Mouse (Mus musculus) gastrocnemius, postnatal 14 days (tissue): ENCODE data around the gene Ankrd35. TPM values are rescaled to one million over a fixed set of nuclear protein-coding genes. Genes with fewer than 3 reads are reported as not detected.
"Not testable (repeated sequence)": the region's sequence is repeated elsewhere in the genome, so short reads cannot be mapped to it uniquely, and the experiment has no call there.

Experiments
- DNase-seq: peaks from one replicate; pipeline ENCODE4 v3.0.0; 2021; ENCODE audit warnings: mixed read lengths
- intact Hi-C: fragments of 180-260 bp; cut with DNase I; formaldehyde crosslinking; loops from one replicate; pipeline ENCODE4 v1.15.1; 2025; ENCODE audit warnings: low total_unique reads
- total RNA-seq, 2 experiments: library from RNA; stranded (reverse); gene quantifications; 2 replicates each; pipeline ENCODE4 v1.2.3; 2021

Ankrd35 gene
- total RNA-seq, 2 experiments from 2014 or later, result 1.0 to 2.3 TPM

- DNase-seq, result no peak
- intact Hi-C loops, result no loop called here
Measured at GRCm38 (mm10) chr3:96667316-96667715, 2.6 kb upstream of the Ankrd35 start.

GRCm38 (mm10) chr3:96668424-96669067 is 1.4 kb upstream of the Ankrd35 start:
- no peak for DNase-seq
- intact Hi-C loops, result no loop called here

- no peak for DNase-seq
- intact Hi-C loops, result no loop called here
Measured at GRCm38 (mm10) chr3:96671519-96671918, 1.6 kb downstream of the Ankrd35 start.

GRCm38 (mm10) chr3:96673514-96673913 is 3.6 kb downstream of the Ankrd35 start:
- DNase-seq, result no peak
- intact Hi-C loops, result no loop called here

- intact Hi-C loops, result no loop called here
- no peak for DNase-seq
Measured at GRCm38 (mm10) chr3:96674442-96674841, 4.5 kb downstream of the Ankrd35 start.

- no peak for DNase-seq
- intact Hi-C loops, result no loop called here
Measured at GRCm38 (mm10) chr3:96675171-96675570, 5.2 kb downstream of the Ankrd35 start.

GRCm38 (mm10) chr3:96675690-96676089 is 5.8 kb downstream of the Ankrd35 start:
- no peak for DNase-seq
- intact Hi-C loops, result no loop called here

- no peak for DNase-seq
- intact Hi-C loops, result no loop called here
Measured at GRCm38 (mm10) chr3:96678456-96678855, 8.5 kb downstream of the Ankrd35 start.

GRCm38 (mm10) chr3:96679159-96679674 is 9.3 kb downstream of the Ankrd35 start:
- no peak for DNase-seq
- intact Hi-C loops, result no loop called here

GRCm38 (mm10) chr3:96680269-96680956 is 10.5 kb downstream of the Ankrd35 start:
- no peak for DNase-seq
- intact Hi-C loops, result no loop called here

- no peak for DNase-seq
- intact Hi-C loops, result no loop called here
Measured at GRCm38 (mm10) chr3:96683496-96683895, 13.6 kb downstream of the Ankrd35 start.

- peak; percentile 36 for DNase-seq
- intact Hi-C loops, result no loop called here
Measured at GRCm38 (mm10) chr3:96684151-96684821, 14.4 kb downstream of the Ankrd35 start.

- no peak for DNase-seq
- intact Hi-C loops, result no loop called here
Measured at GRCm38 (mm10) chr3:96684822-96685156, 14.9 kb downstream of the Ankrd35 start.

- DNase-seq, intact Hi-C loops: not testable (repeated sequence)
Measured at GRCm38 (mm10) chr3:96686057-96686456, 16.1 kb downstream of the Ankrd35 start.

GRCm38 (mm10) chr3:96688854-96689253 is 18.9 kb downstream of the Ankrd35 start:
- intact Hi-C loops, result no loop called here
- no peak for DNase-seq

GRCm38 (mm10) chr3:96690298-96690697 is 20.4 kb downstream of the Ankrd35 start:
- no peak for DNase-seq
- intact Hi-C loops, result no loop called here

- DNase-seq, result peak; percentile 82
- intact Hi-C loops, result no loop called here
Measured at GRCm38 (mm10) chr3:96692506-96692905, 22.6 kb downstream of the Ankrd35 start.

- no peak for DNase-seq
- intact Hi-C loops, result no loop called here
Measured at GRCm38 (mm10) chr3:96693579-96693978, 23.6 kb downstream of the Ankrd35 start.

- peak; percentile 93 for DNase-seq
- intact Hi-C loops, result no loop called here
Measured at GRCm38 (mm10) chr3:96696198-96696765, 26.4 kb downstream of the Ankrd35 start, which contains the start of gene Pias3. TSS of gene Pias3 (plus strand) at chr3:96696384.
